Mouse (Mus musculus) left cerebral cortex, adult 11 months (tissue): ENCODE measurements around the gene Pex7.
A peak's percentile ranks its signal among the peaks of the same experiment; 100 is the strongest.
"Not testable (repeated sequence)": the region's sequence is repeated elsewhere in the genome, so short reads cannot be mapped to it uniquely, and the experiment has no call there.

Experiments
- DNase-seq: peaks from one replicate; pipeline ENCODE4 v3.0.0; 2022; ENCODE audit warnings: low spot score

The Pex7 gene

DNA sequence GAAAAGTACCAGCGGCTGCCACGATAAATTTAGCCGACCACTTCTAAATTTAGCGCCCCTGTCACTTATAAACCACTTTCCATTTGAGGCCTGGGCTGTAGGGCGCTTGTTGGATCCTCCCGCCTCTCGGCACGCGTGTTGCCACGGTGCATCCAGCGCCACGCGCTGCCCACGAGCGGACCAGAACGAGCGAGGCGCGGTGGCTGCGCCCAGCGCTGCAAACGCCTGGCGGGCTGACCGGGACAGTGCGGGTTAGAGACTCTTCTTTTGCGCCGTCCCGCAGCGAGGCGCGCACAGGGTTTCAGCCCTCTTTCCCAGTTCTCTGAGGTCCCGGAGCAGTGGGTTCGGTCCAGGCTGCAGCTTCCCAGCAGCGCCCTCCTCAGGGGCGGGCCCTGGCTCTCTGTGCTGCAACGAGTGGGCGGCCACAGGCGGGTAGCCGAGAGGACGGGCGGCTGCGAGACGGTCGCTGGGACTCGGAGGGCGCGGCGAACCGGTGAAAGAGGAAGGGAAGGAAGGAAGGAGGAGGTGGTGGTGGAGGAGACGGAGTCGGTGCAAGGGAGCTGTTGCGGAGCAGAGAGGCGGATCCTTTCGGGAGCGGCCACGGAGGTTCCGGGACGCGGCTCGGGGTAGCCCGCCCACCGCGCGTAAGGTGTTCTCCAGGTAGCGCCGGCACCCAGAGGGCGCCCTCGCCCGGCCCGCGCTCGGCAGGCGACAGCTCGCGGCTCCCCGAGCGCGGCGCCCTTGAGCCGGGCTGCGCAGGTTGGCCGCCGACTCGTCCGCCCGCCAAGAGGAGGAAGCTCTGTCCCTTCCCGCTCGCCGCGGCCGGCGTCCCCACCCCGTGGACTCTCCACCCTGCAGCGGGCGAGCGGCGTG is 26.3 kb upstream of the Pex7 start:
- peak; percentile 67 for DNase-seq

GRCm38 (mm10) chr10:19932986-19933385 is 25.5 kb upstream of the Pex7 start:
- DNase-seq, result no peak

- no peak for DNase-seq
Measured at GRCm38 (mm10) chr10:19928205-19928604, 20.7 kb upstream of the Pex7 start.

DNA sequence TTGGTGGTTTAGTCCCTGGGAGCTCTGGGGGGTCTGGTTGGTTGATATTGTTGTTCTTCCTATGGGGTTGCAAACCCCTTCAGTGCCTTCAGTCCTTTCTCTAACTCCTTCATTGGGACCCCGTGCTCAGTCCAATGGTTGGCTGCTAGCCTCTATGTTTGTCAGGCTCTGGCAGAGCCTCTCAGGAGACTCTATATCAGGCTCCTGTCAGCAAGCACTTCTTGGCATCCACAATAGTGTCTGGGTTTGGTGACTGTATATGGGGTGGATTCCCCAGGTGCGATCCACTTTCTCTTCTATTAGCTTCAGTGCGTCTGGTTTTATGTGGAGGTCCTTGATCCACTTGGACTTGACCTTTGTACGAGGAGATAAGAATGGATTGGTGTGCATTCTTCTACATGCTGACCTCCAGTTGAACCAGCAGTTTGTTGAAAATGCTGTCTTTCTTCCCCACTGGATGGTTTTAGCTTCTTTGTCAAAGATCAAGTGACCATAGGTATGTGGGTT is 19.0 kb upstream of the Pex7 start:
- DNase-seq, result not testable (repeated sequence)

GRCm38 (mm10) chr10:19924256-19924655 is 16.8 kb upstream of the Pex7 start:
- no peak for DNase-seq

DNA sequence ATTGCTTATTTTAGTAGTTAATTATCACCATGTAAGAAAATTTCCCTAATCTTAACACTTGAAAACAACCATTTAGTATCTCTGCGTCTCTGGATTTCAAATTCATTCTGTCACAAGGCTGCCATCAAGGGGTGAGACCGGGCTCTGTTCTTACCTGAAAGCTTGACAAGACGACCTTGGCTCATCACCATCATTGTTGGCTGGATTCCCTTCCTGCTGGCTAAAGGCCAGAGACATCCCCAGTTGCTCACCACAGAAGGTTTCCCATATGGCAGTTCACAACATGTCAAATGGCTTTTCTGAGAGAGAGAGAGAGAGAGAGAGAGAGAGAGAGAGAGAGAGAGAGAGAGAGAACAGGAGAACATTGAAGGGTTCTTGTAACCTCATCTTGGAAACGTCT is 14.9 kb upstream of the Pex7 start:
- no peak for DNase-seq

DNA sequence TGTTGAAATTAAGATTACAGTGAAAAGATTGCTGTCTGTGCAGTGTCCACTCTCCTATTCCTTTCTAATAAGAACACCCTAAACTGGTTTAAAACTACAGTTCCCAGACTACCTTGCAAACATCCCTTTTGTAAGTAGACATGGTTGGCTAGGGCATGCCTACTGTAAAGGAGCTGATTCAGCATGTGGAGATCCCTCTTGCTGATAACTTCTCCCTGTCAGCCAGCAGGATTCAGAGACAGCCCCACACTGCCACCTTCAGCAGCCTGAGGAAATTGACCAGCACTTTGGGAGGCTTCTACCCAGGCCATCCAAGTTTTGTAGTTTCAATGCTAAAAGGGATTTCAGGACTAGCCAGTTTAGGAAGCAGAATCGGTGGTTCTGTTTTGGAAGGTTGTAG is 7.8 kb upstream of the Pex7 start:
- peak; percentile 64 for DNase-seq

DNA sequence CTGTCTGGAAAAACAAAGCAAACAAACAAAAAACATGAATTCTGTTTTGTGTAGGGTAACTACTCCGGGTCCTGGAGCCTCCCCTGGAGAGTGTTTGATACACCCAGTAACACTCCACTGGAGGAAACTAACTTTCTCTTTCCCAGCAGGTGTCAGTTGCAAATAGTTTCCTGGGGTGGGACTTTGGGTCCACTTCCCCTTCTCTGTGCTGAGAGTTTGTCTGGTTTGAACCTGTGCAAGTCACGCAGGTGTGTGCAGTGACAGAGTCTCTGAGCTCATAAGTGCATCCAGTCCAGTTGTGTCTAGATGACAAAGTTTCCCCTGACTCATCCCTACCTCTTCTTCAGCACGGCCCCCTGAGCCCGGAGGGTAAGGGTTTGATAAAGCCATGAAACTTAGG is 6.3 kb upstream of the Pex7 start:
- no peak for DNase-seq

DNA sequence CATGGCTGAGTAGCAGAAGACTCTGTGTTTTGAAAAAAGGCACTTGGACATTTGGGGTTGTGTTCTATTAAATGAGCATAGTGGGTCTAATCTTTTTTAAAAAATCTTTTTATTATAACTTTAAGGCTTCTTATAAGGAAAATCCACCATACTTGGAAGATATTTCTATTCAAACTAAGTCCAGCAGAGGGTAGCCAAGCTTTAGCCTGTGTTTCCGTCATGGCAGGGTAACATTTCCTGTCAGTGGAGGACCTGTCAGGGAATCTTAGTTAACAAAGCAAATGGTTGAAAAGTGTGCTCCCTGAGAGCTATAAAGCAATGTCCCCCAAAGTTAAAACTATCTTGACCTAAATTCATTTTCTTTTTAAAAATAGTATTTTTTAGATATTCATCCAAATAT is 4.1 kb upstream of the Pex7 start:
- DNase-seq, result no peak

DNA sequence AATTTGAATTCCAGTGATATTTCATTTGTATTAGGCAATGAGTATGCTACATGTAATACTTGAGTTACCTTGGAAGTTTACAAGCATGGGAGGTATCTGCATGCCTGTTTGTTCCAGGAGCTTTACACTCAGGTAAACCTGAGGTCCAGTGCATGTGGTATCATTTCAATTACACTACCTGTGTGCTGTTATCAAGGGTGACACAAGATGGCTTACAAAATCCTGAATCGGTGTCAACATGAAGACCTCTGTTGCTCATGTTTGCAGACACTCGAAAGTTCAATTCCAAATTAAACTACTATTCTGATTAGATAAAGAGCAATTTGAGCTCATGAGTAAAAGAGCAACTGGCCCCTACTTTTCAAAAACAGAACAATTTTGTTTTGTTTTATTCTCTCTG is 3.0 kb upstream of the Pex7 start:
- no peak for DNase-seq

DNA sequence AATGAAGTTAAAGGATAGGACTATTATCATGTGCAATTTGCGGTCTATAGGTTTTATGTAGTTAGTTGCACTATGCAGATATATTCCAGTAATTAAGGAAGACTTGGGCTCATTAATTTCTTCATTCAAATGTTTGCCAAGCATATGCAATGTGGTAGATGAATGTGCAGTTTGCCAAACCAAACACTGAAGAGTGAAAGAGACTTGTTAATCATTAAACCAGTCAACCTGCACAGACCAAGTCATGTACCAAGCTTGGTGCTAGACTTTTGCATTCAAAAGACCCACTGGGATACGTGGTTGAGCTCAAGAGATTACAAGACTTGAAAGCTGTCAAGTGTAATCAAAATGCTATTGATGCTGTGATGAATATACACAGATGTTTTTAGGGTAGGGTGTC is 587 bp upstream of the Pex7 start:
- no peak for DNase-seq

- peak; percentile 71 for DNase-seq
Measured at GRCm38 (mm10) chr10:19904077-19904820, 3.2 kb downstream of the Pex7 start.

DNA sequence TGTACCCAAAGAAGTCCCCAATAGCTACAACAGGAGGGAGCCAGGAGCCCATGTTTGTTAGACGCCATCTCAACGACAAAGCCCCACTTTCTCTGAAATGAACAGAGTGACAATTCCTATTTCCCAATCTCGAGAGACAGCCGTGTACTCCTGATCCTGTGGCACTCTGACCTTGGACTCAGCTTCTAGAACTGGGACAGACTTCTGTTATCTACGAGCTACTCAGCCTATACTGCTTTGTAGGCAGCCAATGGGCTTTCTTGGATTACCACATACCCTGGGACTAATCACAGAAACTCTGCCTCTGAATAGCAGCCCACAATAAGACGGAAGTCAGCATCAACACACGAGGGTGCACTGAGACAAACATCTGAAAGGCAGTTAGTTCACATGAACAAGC is 5.5 kb downstream of the Pex7 start:
- DNase-seq, result no peak

GRCm38 (mm10) chr10:19900191-19900590 is 7.3 kb downstream of the Pex7 start:
- DNase-seq, result no peak

DNA sequence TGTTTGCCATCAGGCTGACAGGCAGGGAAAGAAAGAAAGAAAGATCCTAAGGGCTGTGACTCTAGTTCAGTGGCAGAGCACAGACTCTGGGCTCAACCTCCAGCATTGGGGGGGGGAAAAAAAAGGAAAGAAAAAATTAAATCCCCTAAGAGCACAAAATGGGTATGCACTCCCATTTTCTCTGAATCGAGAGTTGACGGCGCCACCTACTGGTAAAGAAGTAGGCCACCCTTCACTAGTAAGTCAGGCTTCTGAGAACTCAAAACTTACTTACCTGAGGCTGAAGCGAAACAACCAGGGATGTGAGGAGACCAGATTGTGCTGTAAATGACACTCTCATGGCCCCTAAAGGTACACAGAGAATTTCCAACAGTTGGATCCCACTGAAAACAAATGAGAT is 13.5 kb downstream of the Pex7 start:
- no peak for DNase-seq

- DNase-seq, result no peak
Measured at GRCm38 (mm10) chr10:19893146-19893545, 14.3 kb downstream of the Pex7 start.

DNA sequence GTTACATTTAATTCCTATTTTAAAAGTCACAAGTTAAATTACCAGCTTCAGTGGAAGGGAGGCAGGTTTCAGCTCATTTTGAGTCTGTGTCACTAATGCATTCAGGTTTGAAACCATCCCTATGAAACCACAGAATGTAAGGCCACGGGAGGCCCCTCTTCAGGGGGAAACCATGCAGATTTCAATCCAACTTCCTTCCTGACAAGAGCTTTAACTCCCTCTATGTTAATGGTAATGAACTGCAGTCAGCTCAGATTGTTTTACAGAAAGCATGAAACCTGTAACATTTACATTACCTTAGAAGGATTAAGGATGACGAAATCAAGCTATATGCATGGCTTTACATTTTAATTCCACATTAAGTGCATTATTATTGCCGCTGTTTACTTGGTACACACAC is 15.8 kb downstream of the Pex7 start:
- DNase-seq, result no peak

GRCm38 (mm10) chr10:19889908-19890307 is 17.6 kb downstream of the Pex7 start:
- DNase-seq, result no peak

- no peak for DNase-seq
Measured at GRCm38 (mm10) chr10:19886249-19886648, 21.2 kb downstream of the Pex7 start.

DNA sequence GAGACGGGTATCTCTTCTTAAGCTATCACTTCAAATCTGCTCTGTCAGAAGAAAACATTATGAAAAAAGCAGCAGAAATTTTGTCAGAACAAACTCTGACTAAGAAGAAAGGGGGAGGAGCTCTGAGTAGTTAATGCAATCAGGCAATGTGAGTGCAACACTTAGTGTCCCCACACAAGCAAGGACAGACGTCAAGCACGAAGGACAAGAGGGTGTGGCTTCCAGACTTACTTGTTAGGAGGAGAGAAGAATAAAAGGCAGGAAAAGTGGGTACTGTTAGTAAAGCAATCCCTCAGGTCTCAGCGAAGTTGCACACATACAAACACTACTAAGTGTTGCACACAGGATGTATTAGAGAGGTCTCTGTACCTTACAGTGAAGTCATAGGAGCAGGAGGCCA is 23.1 kb downstream of the Pex7 start:
- DNase-seq, result no peak

GRCm38 (mm10) chr10:19880437-19880836 is 27.1 kb downstream of the Pex7 start:
- DNase-seq, result no peak

GRCm38 (mm10) chr10:19879161-19879560 is 28.3 kb downstream of the Pex7 start:
- DNase-seq, result no peak

DNA sequence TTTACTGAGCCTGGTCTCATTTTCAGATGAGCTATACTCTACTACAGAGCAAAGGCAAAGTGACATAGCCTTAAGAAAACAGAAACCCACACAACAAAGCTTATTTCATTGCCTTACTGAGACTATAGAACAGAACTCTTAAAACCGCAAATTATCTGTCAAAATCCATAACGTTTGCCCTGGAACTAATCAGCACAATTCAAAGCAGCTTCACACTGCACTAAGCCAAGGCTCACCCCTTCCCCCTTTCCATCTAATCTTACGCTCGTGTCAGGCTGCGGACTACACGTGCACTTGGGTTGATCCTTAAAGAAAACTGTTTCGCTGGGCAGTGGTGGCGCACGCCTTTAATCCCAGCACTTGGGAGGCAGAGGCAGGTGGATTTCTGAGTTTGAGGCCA is 29.8 kb downstream of the Pex7 start:
- DNase-seq, result no peak
